Mouse (Mus musculus): Measurements from ENCODE around the gene Fem1a. TPM values are rescaled to one million over a fixed set of nuclear protein-coding genes. Genes with fewer than 3 reads are reported as not detected.
A peak's percentile ranks its signal among the peaks of the same experiment; 100 is the strongest.

Gene Fem1a
- total and polyA plus RNA-seq, 3 experiments = 16.6 to 26.0 (median 17.5) TPM

DNA sequence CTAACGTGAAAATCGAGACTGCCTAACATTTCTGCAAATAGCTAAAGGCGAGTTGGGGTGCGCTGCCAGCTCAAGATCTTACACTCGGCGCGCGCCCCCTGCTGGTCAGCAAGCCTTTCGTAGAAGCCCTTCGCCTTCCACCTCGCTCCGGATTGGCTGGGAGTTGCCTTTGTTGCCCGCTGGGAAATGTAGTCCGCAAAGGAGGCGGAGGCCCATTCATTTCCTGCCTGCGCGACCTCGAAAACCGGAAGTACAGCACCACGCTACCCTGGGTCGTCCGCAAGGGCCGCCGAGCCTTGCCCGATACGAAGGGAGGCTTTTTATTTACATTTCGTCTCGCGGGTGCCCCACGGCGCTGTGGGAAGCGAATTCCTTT, 759 bp upstream of the Fem1a start (continued):
- TF ChIP-seq MXI1 (IDR thresholded peaks at IDR 0.05; ENCODE audit: low read depth, low read length) (peak; percentile 70; the same call in 1 of the 2 replicates), MYC (IDR thresholded peaks at IDR 0.05; ENCODE audit: low read depth, low read length) (peak; percentile 78; the same call in 1 of the 2 replicates), MAFK (IDR thresholded peaks at IDR 0.05; ENCODE audit: insufficient replicate concordance, low read length) (no peak), SMC3 (IDR thresholded peaks at IDR 0.05; ENCODE audit: low read depth, low read length) (peak; percentile 67), ELF1 (IDR thresholded peaks at IDR 0.05; ENCODE audit: low read depth, low read length) (peak; percentile 97), NRF1 (IDR thresholded peaks at IDR 0.05; ENCODE audit: low read depth, low read length) (peak; percentile 51; the same call in 1 of the 2 replicates), CHD2 (IDR thresholded peaks at IDR 0.05; ENCODE audit: low read length) (peak; percentile 62; the same call in 1 of the 2 replicates), HCFC1 (IDR thresholded peaks at IDR 0.05; ENCODE audit: low read depth, low read length) (peak; percentile 94), TCF12 (IDR thresholded peaks at IDR 0.05; ENCODE audit: low read depth, low read length) (peak; percentile 69; the same call in 1 of the 2 replicates), RAD21 (IDR thresholded peaks at IDR 0.05; ENCODE audit: low read depth, low read length) (peak; percentile 76), SIN3A (IDR thresholded peaks at IDR 0.05; ENCODE audit: low read length) (0 out of 2 replicates have a peak, but pooled peaks have one; percentile 26)

DNA sequence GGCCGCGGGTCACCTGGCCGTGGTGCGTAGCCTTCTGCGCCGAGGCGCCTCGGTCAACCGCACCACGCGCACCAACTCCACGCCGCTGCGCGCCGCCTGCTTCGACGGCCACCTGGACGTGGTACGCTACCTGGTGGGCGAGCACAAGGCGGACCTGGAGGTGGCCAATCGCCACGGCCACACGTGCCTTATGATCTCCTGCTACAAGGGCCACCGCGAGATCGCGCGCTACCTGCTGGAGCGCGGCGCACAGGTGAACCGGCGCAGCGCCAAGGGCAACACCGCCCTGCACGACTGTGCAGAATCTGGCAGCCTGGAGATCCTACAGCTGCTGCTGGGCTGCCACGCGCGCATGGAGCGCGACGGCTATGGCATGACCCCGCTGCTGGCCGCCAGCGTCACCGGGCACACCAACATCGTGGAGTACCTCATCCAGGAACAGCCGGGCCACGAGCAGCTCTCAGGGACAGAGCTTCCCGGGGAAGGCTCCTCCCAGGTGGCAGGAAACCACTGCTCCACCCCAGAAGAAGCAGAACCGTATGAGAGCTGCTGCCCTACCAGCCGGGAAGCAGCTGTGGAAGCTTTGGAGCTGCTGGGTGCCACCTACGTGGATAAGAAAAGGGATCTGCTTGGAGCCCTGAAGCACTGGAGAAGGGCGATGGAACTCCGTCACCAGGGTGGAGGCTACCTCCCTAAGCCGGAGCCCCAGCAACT, 728 bp downstream of the Fem1a start:
- H3K79me2 ChIP-seq (replicated peaks; ENCODE audit: control insufficient read depth, extremely low read depth, insufficient read depth, poor library complexity, severe bottlenecking) = peaks cover 53% of the 10 kb centered on the region
- in situ Hi-C loops (cut with MboI; ENCODE audit: low pct_ligation_motif_present, low pct_unique_long_range_greater_than_20kb, low sequenced_read_pairs) = loop anchor here (5.0 kb wide), 1 partner anchor 55 kb away; no protein-coding TSS in a partner anchor
- no peaks in the 10 kb centered on the region for H3K9me3 ChIP-seq (replicated peaks; ENCODE audit: low read length)
- dilution Hi-C loops (cut with MboI; ENCODE audit: extremely low pct_ligation_motif_present, extremely low pct_unique_long_range_greater_than_20kb, low sequenced_read_pairs) = no loop called here
- H3K4me2 ChIP-seq (ENCODE audit: insufficient read depth, low read depth, poor library complexity, severe bottlenecking) = peak overlapping the region; percentile 95
- DNase-seq (ENCODE audit: extremely low read depth) = no peak
- peak overlapping the region; percentile 53 to 98 (median 62) for H3K4me3 ChIP-seq (replicated peaks in 1 of 3; ENCODE audit: low read depth in 2 of 3, low read length in 2 of 3, poor library complexity in 1 of 3)
- peaks cover 10 to 35% of the 10 kb centered on the region in 2 experiments for H3K4me1 ChIP-seq (ENCODE audit: control insufficient read depth in 1 of 2, insufficient read depth in 2 of 2)
- TF ChIP-seq TCF12 (IDR thresholded peaks at IDR 0.05; ENCODE audit: low read depth, low read length) = peak; percentile 6; the same call in 1 of the 2 replicates
- TF ChIP-seq USF2 (conservative IDR thresholded peaks at IDR 0.05; ENCODE audit: low read depth, low read length) = no peak
- no peak for TF ChIP-seq ETS1 (conservative IDR thresholded peaks at IDR 0.05; ENCODE audit: low read depth, low read length)
- no peak for TF ChIP-seq CHD2 (IDR thresholded peaks at IDR 0.05; ENCODE audit: low read length)
- no peak for TF ChIP-seq MEF2A (IDR thresholded peaks at IDR 0.05; ENCODE audit: borderline replicate concordance, low read depth, low read length)
- no peak for TF ChIP-seq USF1 (IDR thresholded peaks at IDR 0.05; ENCODE audit: low read depth, low read length)
- no peak for TF ChIP-seq ELF1 (IDR thresholded peaks at IDR 0.05; ENCODE audit: low read depth, low read length)
- no peak for TF ChIP-seq MYC (IDR thresholded peaks at IDR 0.05; ENCODE audit: low read depth, low read length)
- TF ChIP-seq POLR2A (IDR thresholded peaks at IDR 0.05; ENCODE audit: low read depth, low read length) = no peak
- TF ChIP-seq PAX5 (IDR thresholded peaks at IDR 0.05; ENCODE audit: low read length) = no peak
- TF ChIP-seq MAFK (IDR thresholded peaks at IDR 0.05; ENCODE audit: insufficient replicate concordance, low read length) = no peak
- TF ChIP-seq UBTF (IDR thresholded peaks at IDR 0.05; ENCODE audit: low read depth, low read length) = 0 out of 2 replicates have a peak, but pooled peaks have one; percentile 20
- TF ChIP-seq BHLHE40 (IDR thresholded peaks at IDR 0.05; ENCODE audit: low read depth, low read length) = peak; percentile 13; the same call in 1 of the 2 replicates
- no peak for TF ChIP-seq KAT2A (IDR thresholded peaks at IDR 0.05; ENCODE audit: insufficient replicate concordance, low read length)
- H3K27me3 ChIP-seq (replicated peaks) = no peaks in the 10 kb centered on the region
- H3K36me3 ChIP-seq (replicated peaks in 1 of 2; ENCODE audit: control insufficient read depth in 1 of 2, insufficient read depth in 1 of 2, low read length in 1 of 2) = peaks cover 23 to 40% of the 10 kb centered on the region in 2 experiments
- peak overlapping the region; percentile 84 for H3K9ac ChIP-seq (ENCODE audit: insufficient read depth, low read depth)
- H3K27ac ChIP-seq (ENCODE audit: insufficient read depth, low read depth) = peak overlapping the region; percentile 36
